Mouse (Mus musculus): ENCODE measurements at regions not wholly inside any gene's neighbourhood (a gene's known extent, or its start where the extent isn't known, plus 50 kb on each side); places are given as distances from the start of the nearest gene placed in this dataset.

DNA sequence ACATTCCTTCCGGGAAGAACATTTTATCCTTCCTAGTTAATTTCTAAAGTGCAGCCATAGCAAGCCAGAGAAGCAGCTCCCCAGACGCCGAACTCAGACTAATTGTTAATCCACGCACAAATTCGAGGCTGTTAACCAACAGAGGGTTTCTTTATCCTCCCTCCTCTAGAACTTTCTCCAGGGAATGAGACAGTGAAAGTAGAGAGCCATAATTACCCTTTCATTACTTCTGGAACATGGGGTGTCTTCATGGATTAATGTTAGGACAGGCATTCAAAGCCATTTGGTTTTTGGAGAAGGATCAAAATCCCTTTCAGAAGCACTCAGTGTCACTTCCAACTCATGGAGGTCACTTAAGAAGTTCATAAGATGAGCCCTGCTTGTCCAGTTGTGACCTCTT, 1178.6 kb downstream of the 4930447A16Rik start:
- TF ChIP-seq CTCF (IDR thresholded peaks at IDR 0.05; ENCODE audit: low read depth, low read length) (no peak), POLR2A (IDR thresholded peaks at IDR 0.05; ENCODE audit: borderline replicate concordance, low read depth, low read length) (no peak)
- Histone ChIP-seq H3K27ac (ENCODE audit: insufficient read depth, low read depth, low read length) (no peak overlapping the region), H3K4me1 (ENCODE audit: control insufficient read depth, insufficient read depth, low read length) (peaks cover 18% of the 10 kb centered on the region), H3K4me3 (ENCODE audit: insufficient read depth, low read length) (no peak overlapping the region)

- H3K4me1 ChIP-seq (ENCODE audit: control insufficient read depth, insufficient read depth, low read length): peaks cover 6% of the 10 kb centered on the region
- H3K27ac ChIP-seq (ENCODE audit: insufficient read depth, low read depth, low read length): no peak overlapping the region
- TF ChIP-seq CTCF (IDR thresholded peaks at IDR 0.05; ENCODE audit: low read depth, low read length) (no peak), POLR2A (IDR thresholded peaks at IDR 0.05; ENCODE audit: borderline replicate concordance, low read depth, low read length) (no peak)
- H3K4me3 ChIP-seq (ENCODE audit: insufficient read depth, low read length): no peak overlapping the region
These were observed 1182.0 kb downstream of the 4930447A16Rik start for GRCm38 (mm10) chr15:38607368-38607767.

GRCm38 (mm10) chr15:38608207-38608870, 1183.0 kb downstream of the 4930447A16Rik start:
- Histone ChIP-seq H3K4me3 (ENCODE audit: insufficient read depth, low read length) (no peak overlapping the region), H3K4me1 (ENCODE audit: control insufficient read depth, insufficient read depth, low read length) (peaks cover 3% of the 10 kb centered on the region; the same call in 1 of the 2 replicates), H3K27ac (ENCODE audit: insufficient read depth, low read depth, low read length) (no peak overlapping the region)
- TF ChIP-seq CTCF (IDR thresholded peaks at IDR 0.05; ENCODE audit: low read depth, low read length) (no peak), POLR2A (IDR thresholded peaks at IDR 0.05; ENCODE audit: borderline replicate concordance, low read depth, low read length) (no peak)

DNA sequence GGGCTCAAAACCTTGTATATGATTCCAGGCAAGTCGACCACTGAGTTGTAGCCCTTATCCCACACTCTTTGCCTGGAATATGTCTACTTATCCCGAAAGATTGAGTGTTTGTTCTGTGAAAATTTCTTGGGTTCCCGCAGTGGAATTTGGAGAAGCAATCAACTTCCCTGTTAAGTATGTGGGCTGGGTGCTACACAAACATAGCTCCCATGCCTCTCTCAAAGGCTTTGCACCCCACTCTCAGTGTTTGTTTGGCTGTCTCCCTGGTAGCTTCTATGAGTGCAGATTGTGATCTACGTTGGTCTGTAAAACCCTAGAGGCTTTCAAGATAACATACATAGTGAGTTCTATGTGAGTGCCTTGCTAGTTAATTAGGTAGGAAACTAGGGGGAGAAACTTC, 1184.2 kb downstream of the 4930447A16Rik start:
- H3K4me3 ChIP-seq (ENCODE audit: insufficient read depth, low read length): no peak overlapping the region
- H3K4me1 ChIP-seq (ENCODE audit: control insufficient read depth, insufficient read depth, low read length): peaks cover 3% of the 10 kb centered on the region; the same call in 1 of the 2 replicates
- TF ChIP-seq CTCF (IDR thresholded peaks at IDR 0.05; ENCODE audit: low read depth, low read length) (no peak), POLR2A (IDR thresholded peaks at IDR 0.05; ENCODE audit: borderline replicate concordance, low read depth, low read length) (no peak)
- H3K27ac ChIP-seq (ENCODE audit: insufficient read depth, low read depth, low read length): no peak overlapping the region

Data from bone marrow macrophage, adult 2 months (primary cell).